Mouse (Mus musculus): Measurements from ENCODE around the gene Olfr1224-ps1.

DNA sequence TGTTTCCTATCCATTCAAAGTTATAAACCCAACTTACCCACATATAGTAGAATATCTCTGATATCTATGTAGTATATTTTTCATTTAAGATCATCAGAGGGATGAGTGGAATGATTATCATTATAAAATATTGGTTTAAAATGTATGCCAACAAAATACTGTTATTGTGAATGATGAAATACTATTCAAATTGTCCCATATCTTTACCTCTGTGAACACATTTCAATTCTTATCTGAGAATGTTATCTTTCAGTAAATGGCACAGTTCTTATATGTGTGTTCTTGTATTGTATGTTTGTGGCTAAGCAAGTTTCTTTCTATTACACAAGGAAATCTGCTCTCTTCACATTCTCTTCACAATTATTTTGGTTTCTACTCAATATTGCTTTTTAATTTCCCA is 58.2 kb downstream of the Olfr1224-ps1 start:
- TF ChIP-seq CTCF (IDR thresholded peaks at IDR 0.05; ENCODE audit: low read depth) (no peak), EP300 (IDR thresholded peaks at IDR 0.05; ENCODE audit: low read depth) (no peak)

Data from heart, postnatal 0 days (tissue).